Mouse (Mus musculus) lung, adult 2 months (tissue): Measurements from ENCODE around the gene Bcat2.

Experiments used
- CTCF ChIP-seq: fragments of 200-500 bp; IDR thresholded peaks from 2 replicates; pipeline ENCODE4 v1.5.1; 2011; ENCODE audit warnings: mild to moderate bottlenecking, low read length, control low read depth; ENCODE audit not compliant: insufficient read depth
- POLR2A ChIP-seq: fragments of 200-500 bp; IDR thresholded peaks from 2 replicates; pipeline ENCODE4 v1.6.1; 2011; ENCODE audit warnings: low read depth, mild to moderate bottlenecking, control low read depth, low read length, borderline replicate concordance; ENCODE audit errors: extremely low read depth

GRCm38 (mm10) chr7:45597013-45597412 lies 27.1 kb downstream of the Bcat2 start:
- TF ChIP-seq CTCF (no peak), POLR2A (no peak)
